Mouse (Mus musculus) thymus, adult 2 months (tissue): ENCODE measurements at regions not wholly inside any gene's neighbourhood (a gene's known extent, or its start where the extent isn't known, plus 50 kb on each side); places are given as distances from the start of the nearest gene placed in this dataset.

Source experiments
- CTCF ChIP-seq: fragments of 200-500 bp; IDR thresholded peaks from 2 replicates; pipeline ENCODE4 v1.5.1; 2012; ENCODE audit warnings: mild to moderate bottlenecking, control low read depth, low read length, moderate library complexity, borderline replicate concordance; ENCODE audit not compliant: control insufficient read depth, poor library complexity, insufficient read depth; ENCODE audit errors: extremely low read depth
- POLR2A ChIP-seq: fragments of 200-500 bp; IDR thresholded peaks from 2 replicates; pipeline ENCODE4 v1.6.1; 2012; ENCODE audit warnings: mild to moderate bottlenecking, low read length, control low read depth, moderate library complexity; ENCODE audit not compliant: control insufficient read depth, poor library complexity, insufficient read depth; ENCODE audit errors: extremely low read depth

DNA sequence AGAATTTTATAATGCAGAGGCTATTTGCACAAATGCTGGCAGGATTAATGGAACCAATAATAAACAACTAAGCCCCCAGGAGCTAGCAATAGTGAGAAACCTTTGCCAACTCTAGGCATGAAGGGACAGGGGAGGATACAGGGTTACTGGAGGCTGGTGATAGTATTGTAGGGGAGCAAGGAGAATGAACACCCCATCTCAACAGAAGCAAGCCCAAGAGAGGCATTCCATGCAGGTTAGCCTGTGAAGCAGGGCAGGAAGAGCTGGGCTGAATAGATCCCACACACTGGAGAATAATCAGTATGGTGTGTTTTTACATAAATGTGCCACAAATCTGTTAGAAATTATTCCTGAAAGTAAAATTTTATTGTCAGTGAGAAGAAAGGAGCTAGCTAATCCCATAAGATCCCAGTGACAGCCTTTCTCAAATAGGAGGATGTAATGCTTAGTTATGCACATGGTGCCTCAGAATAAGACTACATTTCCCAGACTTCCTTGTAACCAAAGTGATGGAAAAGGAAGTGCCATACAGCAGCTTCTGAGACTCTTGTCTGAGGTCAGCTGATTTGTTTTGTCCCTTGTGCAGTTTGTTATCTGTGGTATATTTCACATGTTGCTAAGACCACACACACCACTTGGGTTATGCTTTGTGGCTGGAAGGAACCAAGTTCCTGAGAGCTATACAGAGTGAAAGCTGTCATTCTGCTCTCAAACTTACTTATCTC lies 111.1 kb downstream of the Ccdc71l start:
- TF ChIP-seq POLR2A (no peak), CTCF (no peak)
